Mouse (Mus musculus) forebrain, embryonic 14.5 days (tissue): ENCODE data around the gene Trnp1. TPM values are rescaled to one million over a fixed set of nuclear protein-coding genes. Genes with fewer than 3 reads are reported as not detected.

Experiments
- ATAC-seq: fragments of 200-750 bp; cut with Nextera tagmentation; 2 replicates; pipeline ENCODE4 v1.8.0; 2017; ENCODE audit warnings: mild to moderate bottlenecking, moderate library complexity
- DNase-seq: peaks from one replicate; pipeline ENCODE4 v3.0.0-alpha.2; 2015; ENCODE audit warnings: low spot score
- H3K27ac ChIP-seq: fragments of 300-500 bp; sonication (generic); 2 replicates; pipeline ENCODE4 v1.5.1; 2014; ENCODE audit warnings: low read depth, mild to moderate bottlenecking, control low read depth, low read length, moderate library complexity
- H3K27me3 ChIP-seq: fragments of 300-500 bp; sonication (generic); replicated peaks from 2 replicates; pipeline ENCODE4 v1.6.1; 2014; ENCODE audit warnings: low read length, control low read depth, mixed read lengths; ENCODE audit not compliant: control insufficient read depth, insufficient read depth
- H3K36me3 ChIP-seq: fragments of 300-500 bp; sonication (generic); 2 replicates; pipeline ENCODE4 v1.6.1; 2014; ENCODE audit warnings: low read length, control low read depth; ENCODE audit not compliant: control insufficient read depth, insufficient read depth
- H3K4me1 ChIP-seq: fragments of 300-500 bp; sonication (generic); 2 replicates; pipeline ENCODE4 v1.6.1; 2014; ENCODE audit warnings: antibody characterized with exemption, low read length, control low read depth; ENCODE audit not compliant: control insufficient read depth, insufficient read depth
- H3K4me2 ChIP-seq: fragments of 300-500 bp; sonication (generic); 2 replicates; pipeline ENCODE4 v1.6.1; 2014; ENCODE audit warnings: mild to moderate bottlenecking, control low read depth, low read length
- H3K4me3 ChIP-seq: fragments of 300-500 bp; sonication (generic); 2 replicates; pipeline ENCODE4 v1.5.1; 2014; ENCODE audit warnings: low read depth, low read length, control low read depth
- H3K9ac ChIP-seq: fragments of 300-500 bp; sonication (generic); 2 replicates; pipeline ENCODE4 v1.6.1; 2014; ENCODE audit warnings: mild to moderate bottlenecking, low read length, control low read depth, moderate library complexity
- H3K9me3 ChIP-seq: fragments of 300-500 bp; sonication (generic); replicated peaks from 2 replicates; pipeline ENCODE4 v1.6.1; 2016; ENCODE audit warnings: low read length, control low read depth, mixed read lengths; ENCODE audit not compliant: control insufficient read depth
- WGBS: fragments of 180-500 bp; shearing (Covaris S2); extraction: QIAGEN DNeasy Blood & Tissue Kit; methylation state at CpG from one replicate; pipeline ENCODE4 v1.1.7; 2014; 5-methylcytosine and 5-hydroxymethylcytosine counted together
- polyA plus RNA-seq: library from polyadenylated mRNA; unstranded; fragments of >200 nt; fragmentation: Nextera tagmentation; extraction: Ambion mirVana; gene quantifications from 2 replicates; pipeline ENCODE4 v1.2.1, GENCODE M21; 2014

Gene Trnp1
- polyA plus RNA-seq, 1 experiment from 2014 or later, result 6.2 TPM

DNA sequence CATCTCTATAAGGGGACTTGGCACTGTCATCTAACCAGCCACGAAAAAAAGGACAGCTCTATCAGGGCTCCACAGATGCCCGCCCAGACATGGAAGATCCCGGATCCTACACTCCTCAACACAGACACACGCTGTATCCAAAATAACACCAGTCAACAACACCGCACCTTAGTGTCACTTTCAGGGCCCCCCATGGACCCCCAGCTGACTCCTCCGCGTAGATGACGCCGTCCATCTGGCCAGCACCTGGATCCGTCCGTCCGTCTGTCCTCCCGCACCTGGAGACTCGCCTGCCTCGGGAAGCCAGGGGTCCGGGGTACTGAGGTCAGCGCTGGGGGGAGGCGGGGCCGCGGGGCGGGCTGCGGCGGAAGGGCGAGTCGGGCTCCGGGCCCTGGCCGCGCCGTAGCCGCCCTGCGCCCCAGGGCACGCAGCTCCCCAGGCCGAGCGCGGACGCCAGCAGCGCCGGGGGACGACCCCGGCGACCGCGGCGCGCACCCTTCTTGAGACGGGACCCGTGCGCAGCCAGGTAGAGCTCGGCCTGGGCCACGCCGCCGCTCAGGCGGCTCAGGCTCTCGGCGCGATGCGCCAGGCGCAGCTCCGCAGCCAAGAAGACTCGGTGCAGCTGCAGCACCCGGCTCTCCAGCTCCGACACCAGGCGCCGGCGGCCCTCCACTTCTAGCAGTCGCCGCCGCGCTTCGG is 740 bp downstream of the Trnp1 start:
- peaks cover 61% of the 10 kb centered on the region for H3K27me3 ChIP-seq
- no peaks in the 10 kb centered on the region for H3K9me3 ChIP-seq
- ATAC-seq (peak; percentile 62), DNase-seq (peak; percentile 49)
- no peak overlapping the region for H3K27ac ChIP-seq
- 1% methylated on average over 58 of the region's 70 CpGs for WGBS
- peak overlapping the region; percentile 59 for H3K4me3 ChIP-seq
- peak overlapping the region; percentile 99 for H3K4me2 ChIP-seq
- peak overlapping the region; percentile 70 for H3K9ac ChIP-seq
- peaks cover 4% of the 10 kb centered on the region; the same call in 1 of the 2 replicates for H3K4me1 ChIP-seq
- H3K36me3 ChIP-seq, result no peaks in the 10 kb centered on the region

DNA sequence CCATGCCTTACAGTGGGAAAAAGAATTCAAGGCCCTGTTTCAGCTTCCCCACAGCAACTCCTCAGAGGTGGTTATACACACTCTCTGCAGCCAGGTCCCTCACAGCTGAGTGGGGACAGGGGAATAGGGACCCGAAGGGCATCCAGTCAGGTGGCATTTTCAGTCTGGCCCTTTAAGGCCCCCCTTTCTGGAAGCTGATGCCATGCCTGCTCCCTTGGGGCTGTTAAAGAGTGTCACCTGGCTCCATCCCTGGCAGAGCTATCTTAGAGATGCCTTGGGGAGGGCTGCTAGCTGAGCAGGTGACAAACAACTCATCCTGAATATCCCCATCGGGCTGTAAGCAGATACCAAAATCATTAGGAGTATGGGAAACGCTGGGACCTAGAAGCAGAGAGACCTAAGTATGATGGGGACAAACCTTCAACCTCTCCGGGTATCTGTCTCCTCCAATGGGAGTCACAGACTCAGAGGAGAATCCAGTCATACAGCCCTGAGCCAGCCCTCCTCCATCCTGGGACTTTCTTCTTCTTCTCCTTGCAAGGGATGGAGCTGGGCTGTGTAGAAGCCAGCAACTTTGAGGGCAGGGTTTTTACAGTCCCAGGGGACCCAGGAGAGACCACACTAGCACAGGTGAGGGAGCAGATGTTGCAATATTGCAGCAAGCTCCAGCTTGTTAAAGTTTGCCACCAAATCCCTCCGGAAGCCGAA is 1.5 kb downstream of the Trnp1 start:
- H3K27me3 ChIP-seq, result peaks cover 61% of the 10 kb centered on the region
- no peak overlapping the region for H3K9ac ChIP-seq

DNA sequence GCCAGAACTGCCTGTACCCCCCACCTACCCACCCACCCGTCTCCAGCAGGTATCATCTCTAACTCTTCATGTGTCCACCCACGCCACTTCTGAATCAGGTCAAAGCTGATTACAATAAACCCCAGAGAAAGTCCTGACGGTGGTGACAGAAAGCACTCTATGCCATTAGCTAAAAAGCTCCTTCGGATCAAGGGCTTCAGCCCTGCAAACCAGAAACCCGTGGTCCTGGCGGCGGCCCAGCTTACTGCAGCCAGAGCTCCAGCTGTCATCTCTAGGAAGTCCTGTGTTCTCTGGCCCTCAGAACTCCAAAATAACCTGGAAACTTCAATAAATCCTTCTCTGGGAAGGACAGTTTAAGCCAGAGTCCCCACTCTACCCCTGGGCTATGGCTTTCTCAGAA is 2.6 kb downstream of the Trnp1 start:
- Histone ChIP-seq H3K27me3 (peaks cover 57% of the 10 kb centered on the region), H3K4me3 (no peak overlapping the region), H3K9ac (no peak overlapping the region), H3K4me1 (peaks cover 4% of the 10 kb centered on the region; the same call in 1 of the 2 replicates), H3K27ac (no peak overlapping the region), H3K36me3 (no peaks in the 10 kb centered on the region), H3K4me2 (no peak overlapping the region), H3K9me3 (no peaks in the 10 kb centered on the region)
- WGBS, result 28% methylated on average over 7 of the region's 7 CpGs
- DNase-seq (no peak), ATAC-seq (no peak)

More for the DNA sequence above, 1.5 kb downstream of the Trnp1 start:
- Histone ChIP-seq H3K4me1 (peaks cover 4% of the 10 kb centered on the region; the same call in 1 of the 2 replicates), H3K9me3 (no peaks in the 10 kb centered on the region), H3K4me3 (peak overlapping the region; percentile 59), H3K27ac (no peak overlapping the region), H3K4me2 (peak overlapping the region; percentile 99), H3K36me3 (no peaks in the 10 kb centered on the region)
- ATAC-seq (no peak), DNase-seq (no peak)
- 26% methylated on average over 6 of the region's 6 CpGs for WGBS

DNA sequence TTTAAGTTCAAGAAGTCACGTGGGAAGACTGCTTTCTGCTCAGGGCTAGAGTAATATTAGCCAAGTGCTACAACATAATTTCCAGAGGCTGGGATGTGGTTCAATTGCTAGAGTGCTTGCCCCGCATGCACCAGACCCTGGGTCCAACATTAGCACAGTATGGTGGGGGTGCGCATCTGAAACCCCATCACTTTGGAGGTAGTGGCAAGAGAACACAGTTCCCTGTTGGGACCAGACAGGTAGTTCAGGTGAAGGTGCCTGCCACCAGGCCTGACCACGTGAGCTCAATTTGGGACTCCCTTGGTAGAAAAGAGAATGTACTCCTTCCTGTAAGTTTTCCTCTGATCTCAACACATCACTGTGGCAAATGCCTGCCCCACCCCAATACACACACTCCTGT is 3.5 kb downstream of the Trnp1 start:
- no peak for ATAC-seq
- DNase-seq, result no peak
- H3K27ac ChIP-seq, result no peak overlapping the region
- no peak overlapping the region; the same call in 1 of the 2 replicates for H3K4me2 ChIP-seq
- no peak overlapping the region for H3K4me3 ChIP-seq
- H3K36me3 ChIP-seq, result no peaks in the 10 kb centered on the region
- H3K9ac ChIP-seq, result no peak overlapping the region
- H3K27me3 ChIP-seq, result peaks cover 50% of the 10 kb centered on the region
- peaks cover 4% of the 10 kb centered on the region; the same call in 1 of the 2 replicates for H3K4me1 ChIP-seq
- WGBS, result 66% methylated on average over 4 of the region's 4 CpGs
- H3K9me3 ChIP-seq, result no peaks in the 10 kb centered on the region

DNA sequence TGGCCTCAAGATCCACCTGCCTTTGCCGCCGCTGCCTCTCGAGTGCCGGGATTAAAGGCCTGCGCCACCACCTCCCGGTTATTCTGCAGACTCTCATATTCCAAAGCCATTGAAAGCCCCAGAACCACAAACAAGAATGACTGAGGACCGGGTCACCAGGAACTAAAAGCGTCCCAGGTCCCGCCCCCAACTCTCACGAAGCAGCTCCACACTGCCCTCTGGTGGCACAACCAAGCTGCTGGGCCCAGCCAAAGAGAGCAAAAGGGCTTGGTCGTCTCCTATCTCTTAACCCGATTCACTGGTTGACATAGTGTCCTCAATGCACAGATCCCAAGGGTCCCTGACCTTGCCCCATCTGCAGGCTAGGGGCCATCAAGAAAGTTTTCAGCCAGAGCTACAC is 3.9 kb downstream of the Trnp1 start:
- peaks cover 47% of the 10 kb centered on the region for H3K27me3 ChIP-seq
- 2% methylated on average over 12 of the region's 12 CpGs for WGBS
- H3K36me3 ChIP-seq, result no peaks in the 10 kb centered on the region
- no peak overlapping the region for H3K9ac ChIP-seq
- H3K4me3 ChIP-seq, result peak overlapping the region; percentile 19; the same call in 1 of the 2 replicates
- DNase-seq, result peak; percentile 81
- 0 out of 2 replicates have a peak, but pooled peaks have one; percentile 21 for ATAC-seq
- no peak overlapping the region for H3K27ac ChIP-seq
- H3K4me1 ChIP-seq, result peaks cover 4% of the 10 kb centered on the region; the same call in 1 of the 2 replicates
- H3K4me2 ChIP-seq, result peak overlapping the region; percentile 51
- H3K9me3 ChIP-seq, result no peaks in the 10 kb centered on the region

DNA sequence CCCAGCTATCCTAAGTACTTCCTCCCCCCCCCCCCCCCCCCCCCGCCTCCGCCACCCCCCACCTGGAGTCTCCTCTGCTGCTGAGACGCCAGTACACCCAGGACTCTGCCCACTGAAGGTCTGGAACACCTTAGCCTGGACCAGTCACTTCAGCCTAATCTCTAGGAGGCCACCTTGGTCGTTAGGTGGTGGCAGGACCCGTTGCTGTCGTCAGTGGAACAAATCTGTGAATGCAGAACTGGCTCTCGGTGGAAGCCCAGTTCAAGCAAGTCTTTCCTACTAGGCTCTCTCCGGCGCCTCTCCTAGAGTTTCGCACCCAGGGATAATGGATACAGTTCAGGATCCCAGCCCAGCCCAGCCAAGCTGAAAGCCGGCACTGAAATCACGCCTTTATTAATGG is 4.5 kb downstream of the Trnp1 start:
- Histone ChIP-seq H3K4me2 (peak overlapping the region; percentile 51), H3K27ac (no peak overlapping the region), H3K9me3 (no peaks in the 10 kb centered on the region), H3K36me3 (no peaks in the 10 kb centered on the region), H3K4me3 (peak overlapping the region; percentile 19; the same call in 1 of the 2 replicates), H3K9ac (no peak overlapping the region), H3K4me1 (peaks cover 4% of the 10 kb centered on the region; the same call in 1 of the 2 replicates), H3K27me3 (peaks cover 41% of the 10 kb centered on the region)
- DNase-seq (no peak), ATAC-seq (no peak)
- WGBS, result 18% methylated on average over 9 of the region's 12 CpGs

DNA sequence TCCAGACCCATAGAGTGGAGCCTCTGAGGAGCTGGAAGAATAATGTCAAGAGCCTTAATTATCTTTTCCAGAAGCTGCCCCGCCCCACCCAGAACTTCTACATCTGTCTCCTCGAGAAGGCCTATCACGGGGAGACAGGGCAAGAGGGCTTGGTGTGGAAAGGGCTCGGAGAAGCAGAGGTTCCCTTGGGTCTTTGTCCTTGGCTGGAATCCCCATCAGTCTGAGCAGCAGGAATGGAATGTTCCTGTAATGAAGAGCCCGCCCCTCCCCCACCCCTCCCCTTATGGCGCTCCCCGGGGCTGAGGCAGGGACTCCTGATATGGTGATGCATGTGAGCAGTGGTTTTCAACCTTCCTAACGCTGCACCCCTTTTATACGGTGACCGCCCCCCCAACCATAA is 6.5 kb downstream of the Trnp1 start:
- no peaks in the 10 kb centered on the region for H3K4me1 ChIP-seq
- H3K36me3 ChIP-seq, result no peaks in the 10 kb centered on the region
- no peak overlapping the region for H3K4me3 ChIP-seq
- WGBS, result 41% methylated on average over 10 of the region's 10 CpGs
- ATAC-seq (no peak), DNase-seq (no peak)
- H3K27me3 ChIP-seq, result peaks cover 23% of the 10 kb centered on the region
- H3K9me3 ChIP-seq, result no peaks in the 10 kb centered on the region
- no peak overlapping the region for H3K4me2 ChIP-seq
- H3K9ac ChIP-seq, result no peak overlapping the region
- H3K27ac ChIP-seq, result no peak overlapping the region

DNA sequence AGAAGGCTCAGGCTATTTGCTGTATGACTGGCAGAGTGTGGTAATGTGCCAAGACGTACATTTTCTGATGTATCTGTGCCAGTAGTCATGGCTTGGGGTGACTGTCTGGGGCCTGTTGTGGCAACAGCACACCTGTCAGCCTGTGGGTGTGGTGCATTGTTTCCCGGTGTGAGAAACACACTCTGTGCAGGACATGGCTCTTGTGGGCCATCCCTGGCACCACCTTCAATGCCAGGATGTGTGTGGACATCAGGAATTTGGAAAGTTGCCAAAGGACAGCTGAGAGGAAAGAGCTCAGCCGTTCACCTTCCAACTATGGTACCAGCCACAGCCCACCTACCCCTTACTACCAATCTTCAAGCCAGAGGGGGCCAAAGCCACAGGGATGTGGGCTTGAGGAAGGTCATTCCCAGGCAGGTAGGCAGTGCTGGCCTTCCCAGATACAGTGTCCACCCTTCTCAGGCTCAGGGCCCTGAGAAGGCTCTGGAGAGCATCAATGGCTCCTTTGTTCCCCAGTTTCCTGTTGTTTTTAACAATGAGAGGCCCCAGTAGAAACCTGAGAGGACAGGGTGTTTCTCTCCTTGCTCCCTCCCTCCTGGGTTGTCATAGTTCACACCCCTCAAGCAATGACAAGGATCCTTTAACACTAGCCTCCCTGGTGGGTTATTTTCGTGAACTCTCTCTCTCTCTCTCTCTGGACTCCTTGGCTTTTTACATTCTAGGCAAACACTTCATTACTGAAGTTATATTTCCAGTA is 8.7 kb downstream of the Trnp1 start:
- ATAC-seq, result no peak
- Histone ChIP-seq H3K27ac (no peak overlapping the region), H3K9ac (no peak overlapping the region), H3K4me1 (no peaks in the 10 kb centered on the region), H3K9me3 (no peaks in the 10 kb centered on the region), H3K27me3 (peaks cover 2% of the 10 kb centered on the region; the same call in 1 of the 2 replicates), H3K4me3 (no peak overlapping the region), H3K36me3 (no peaks in the 10 kb centered on the region), H3K4me2 (no peak overlapping the region)
- WGBS, result 52% methylated on average over 4 of the region's 4 CpGs
- no peak for DNase-seq
